Mouse (Mus musculus): ENCODE measurements at regions not wholly inside any gene's neighbourhood (a gene's known extent, or its start where the extent isn't known, plus 50 kb on each side); places are given as distances from the start of the nearest gene placed in this dataset.

GRCm38 (mm10) chr10:121150668-121151067 is 116.9 kb downstream of the Wif1 start:
- no peaks in the 10 kb centered on the region; the same call in 1 of the 2 replicates for H3K4me1 ChIP-seq (replicated peaks; ENCODE audit: low read depth, low read length)
- H3K4me3 ChIP-seq (replicated peaks; ENCODE audit: low read length) = no peak overlapping the region
- TF ChIP-seq POU5F1 (IDR thresholded peaks at IDR 0.05; ENCODE audit: borderline replicate concordance, low read length) (no peak), CTCF (conservative IDR thresholded peaks at IDR 0.05; ENCODE audit: low read length) (no peak), NANOG (IDR thresholded peaks at IDR 0.05; ENCODE audit: borderline replicate concordance, low read length) (no peak)

GRCm38 (mm10) chr10:121153625-121154024 is 119.9 kb downstream of the Wif1 start:
- Histone ChIP-seq H3K4me3 (replicated peaks; ENCODE audit: low read length) (no peak overlapping the region), H3K36me3 (ENCODE audit: insufficient read depth, low read length) (no peaks in the 10 kb centered on the region), H3K4me1 (replicated peaks; ENCODE audit: low read depth, low read length) (no peaks in the 10 kb centered on the region; the same call in 1 of the 2 replicates), H3K27me3 (ENCODE audit: insufficient read depth, low read length) (peaks cover 7% of the 10 kb centered on the region), H3K9me3 (ENCODE audit: low read length) (peaks cover 7% of the 10 kb centered on the region)
- TF ChIP-seq NANOG (IDR thresholded peaks at IDR 0.05; ENCODE audit: borderline replicate concordance, low read length) (no peak), CTCF (conservative IDR thresholded peaks at IDR 0.05; ENCODE audit: low read length) (no peak), POU5F1 (IDR thresholded peaks at IDR 0.05; ENCODE audit: borderline replicate concordance, low read length) (no peak)

More at GRCm38 (mm10) chr10:121150668-121151067, 116.9 kb downstream of the Wif1 start:
- Histone ChIP-seq H3K27me3 (ENCODE audit: insufficient read depth, low read length) (peaks cover 7% of the 10 kb centered on the region), H3K9me3 (ENCODE audit: low read length) (no peaks in the 10 kb centered on the region), H3K36me3 (ENCODE audit: insufficient read depth, low read length) (no peaks in the 10 kb centered on the region)

DNA sequence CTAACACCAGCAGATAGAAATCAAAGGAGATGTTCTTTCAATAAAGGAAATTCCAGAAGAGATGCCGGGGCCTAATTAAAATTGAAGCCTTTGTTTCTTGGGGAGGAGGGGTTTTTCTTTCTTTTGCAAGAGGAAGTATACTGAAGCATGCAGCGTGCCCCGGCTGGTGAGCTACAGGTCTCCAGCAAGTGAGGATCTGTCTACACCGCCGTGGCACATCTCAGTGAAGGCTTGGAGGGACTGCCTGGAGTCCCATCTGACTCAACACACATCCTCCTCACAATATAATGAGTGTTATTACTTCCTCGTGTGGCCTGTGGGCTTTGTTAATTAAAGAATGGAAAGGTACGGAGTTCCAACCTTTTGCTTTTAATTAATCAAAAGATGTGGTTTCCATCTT is 126.7 kb downstream of the Wif1 start:
- Histone ChIP-seq H3K27me3 (ENCODE audit: insufficient read depth, low read length) (no peaks in the 10 kb centered on the region), H3K4me3 (replicated peaks; ENCODE audit: low read length) (no peak overlapping the region), H3K4me1 (replicated peaks; ENCODE audit: low read depth, low read length) (no peaks in the 10 kb centered on the region), H3K36me3 (ENCODE audit: insufficient read depth, low read length) (no peaks in the 10 kb centered on the region), H3K9me3 (ENCODE audit: low read length) (peaks cover 58% of the 10 kb centered on the region)
- TF ChIP-seq POU5F1 (IDR thresholded peaks at IDR 0.05; ENCODE audit: borderline replicate concordance, low read length) (no peak), NANOG (IDR thresholded peaks at IDR 0.05; ENCODE audit: borderline replicate concordance, low read length) (no peak), CTCF (conservative IDR thresholded peaks at IDR 0.05; ENCODE audit: low read length) (no peak)

- no peaks in the 10 kb centered on the region for H3K4me1 ChIP-seq (replicated peaks; ENCODE audit: low read depth, low read length)
- peaks cover 58% of the 10 kb centered on the region for H3K9me3 ChIP-seq (ENCODE audit: low read length)
- H3K4me3 ChIP-seq (replicated peaks; ENCODE audit: low read length) = no peak overlapping the region
- TF ChIP-seq POU5F1 (IDR thresholded peaks at IDR 0.05; ENCODE audit: borderline replicate concordance, low read length) (no peak), CTCF (conservative IDR thresholded peaks at IDR 0.05; ENCODE audit: low read length) (no peak), NANOG (IDR thresholded peaks at IDR 0.05; ENCODE audit: borderline replicate concordance, low read length) (no peak)
- no peaks in the 10 kb centered on the region for H3K27me3 ChIP-seq (ENCODE audit: insufficient read depth, low read length)
- H3K36me3 ChIP-seq (ENCODE audit: insufficient read depth, low read length) = no peaks in the 10 kb centered on the region
Observed at GRCm38 (mm10) chr10:121161201-121161600, 127.4 kb downstream of the Wif1 start.

DNA sequence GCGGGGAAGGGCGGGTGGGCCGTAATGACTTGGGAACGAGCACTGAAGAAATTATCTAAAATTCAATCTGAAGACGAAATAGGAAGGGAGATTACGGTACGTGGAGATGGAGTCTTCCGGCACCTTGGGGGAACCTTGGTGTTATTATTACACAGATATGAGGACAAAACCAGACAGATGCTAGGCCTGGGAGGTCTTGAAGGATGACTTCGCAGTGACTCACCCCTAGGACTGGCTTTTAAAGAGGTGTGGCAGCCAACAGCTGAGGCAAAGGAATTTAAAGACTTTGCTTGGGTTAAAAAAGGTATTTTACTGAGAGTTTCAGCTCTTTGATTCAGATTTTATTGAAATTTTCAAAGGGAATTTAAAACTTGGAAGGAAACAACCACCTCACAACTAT is 140.3 kb downstream of the Wif1 start:
- H3K4me1 ChIP-seq (replicated peaks; ENCODE audit: low read depth, low read length) = no peaks in the 10 kb centered on the region
- no peaks in the 10 kb centered on the region for H3K36me3 ChIP-seq (ENCODE audit: insufficient read depth, low read length)
- H3K4me3 ChIP-seq (replicated peaks; ENCODE audit: low read length) = no peak overlapping the region
- H3K9me3 ChIP-seq (ENCODE audit: low read length) = peaks cover 36% of the 10 kb centered on the region
- no peaks in the 10 kb centered on the region for H3K27me3 ChIP-seq (ENCODE audit: insufficient read depth, low read length)
- TF ChIP-seq CTCF (conservative IDR thresholded peaks at IDR 0.05; ENCODE audit: low read length) = no peak
- TF ChIP-seq NANOG (IDR thresholded peaks at IDR 0.05; ENCODE audit: borderline replicate concordance, low read length) = no peak
- TF ChIP-seq POU5F1 (IDR thresholded peaks at IDR 0.05; ENCODE audit: borderline replicate concordance, low read length) = no peak

GRCm38 (mm10) chr10:121189139-121189538 is 155.4 kb downstream of the Wif1 start:
- Histone ChIP-seq H3K27me3 (ENCODE audit: insufficient read depth, low read length) (no peaks in the 10 kb centered on the region), H3K9me3 (ENCODE audit: low read length) (no peaks in the 10 kb centered on the region), H3K36me3 (ENCODE audit: insufficient read depth, low read length) (no peaks in the 10 kb centered on the region), H3K4me3 (replicated peaks; ENCODE audit: low read length) (no peak overlapping the region), H3K4me1 (replicated peaks; ENCODE audit: low read depth, low read length) (no peaks in the 10 kb centered on the region)
- TF ChIP-seq NANOG (IDR thresholded peaks at IDR 0.05; ENCODE audit: borderline replicate concordance, low read length) = no peak
- no peak for TF ChIP-seq CTCF (conservative IDR thresholded peaks at IDR 0.05; ENCODE audit: low read length)
- TF ChIP-seq POU5F1 (IDR thresholded peaks at IDR 0.05; ENCODE audit: borderline replicate concordance, low read length) = no peak

- Histone ChIP-seq H3K36me3 (ENCODE audit: insufficient read depth, low read length) (no peaks in the 10 kb centered on the region), H3K4me3 (replicated peaks; ENCODE audit: low read length) (no peak overlapping the region)
- TF ChIP-seq POU5F1 (IDR thresholded peaks at IDR 0.05; ENCODE audit: borderline replicate concordance, low read length) (no peak), NANOG (IDR thresholded peaks at IDR 0.05; ENCODE audit: borderline replicate concordance, low read length) (no peak), CTCF (conservative IDR thresholded peaks at IDR 0.05; ENCODE audit: low read length) (no peak)
Observed at GRCm38 (mm10) chr10:121199236-121199635, 151.8 kb downstream of the Tbc1d30 start.

DNA sequence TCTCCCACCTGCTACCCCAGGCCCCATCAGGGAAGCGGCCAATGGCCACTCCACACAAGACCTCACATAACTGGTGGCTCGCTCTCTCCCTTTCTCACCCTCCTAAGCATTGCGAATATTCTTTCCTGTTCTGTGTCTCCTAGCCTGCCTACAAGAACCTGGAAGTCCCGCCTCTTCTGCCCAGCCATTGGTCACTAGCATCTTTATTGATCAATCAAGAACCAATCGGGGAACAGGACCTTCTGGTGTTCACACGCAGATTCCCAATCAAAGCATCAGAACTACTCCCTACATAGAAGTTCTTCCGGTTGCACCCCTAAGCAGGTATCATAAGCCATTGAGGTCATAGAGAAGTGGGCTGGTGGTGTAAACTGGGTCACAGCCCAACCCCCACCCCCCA is 148.5 kb downstream of the Tbc1d30 start:
- Histone ChIP-seq H3K4me1 (replicated peaks; ENCODE audit: low read depth, low read length) (no peaks in the 10 kb centered on the region), H3K4me3 (replicated peaks; ENCODE audit: low read length) (no peak overlapping the region), H3K27me3 (ENCODE audit: insufficient read depth, low read length) (no peaks in the 10 kb centered on the region), H3K36me3 (ENCODE audit: insufficient read depth, low read length) (no peaks in the 10 kb centered on the region), H3K9me3 (ENCODE audit: low read length) (no peaks in the 10 kb centered on the region)
- TF ChIP-seq POU5F1 (IDR thresholded peaks at IDR 0.05; ENCODE audit: borderline replicate concordance, low read length) = no peak
- no peak for TF ChIP-seq CTCF (conservative IDR thresholded peaks at IDR 0.05; ENCODE audit: low read length)
- no peak for TF ChIP-seq NANOG (IDR thresholded peaks at IDR 0.05; ENCODE audit: borderline replicate concordance, low read length)

More at GRCm38 (mm10) chr10:121199236-121199635, 151.8 kb downstream of the Tbc1d30 start:
- 0 out of 2 replicates have a peak, but pooled peaks cover 3% of the 10 kb centered on the region for H3K27me3 ChIP-seq (ENCODE audit: insufficient read depth, low read length)
- H3K4me1 ChIP-seq (replicated peaks; ENCODE audit: low read depth, low read length) = no peaks in the 10 kb centered on the region
- no peaks in the 10 kb centered on the region for H3K9me3 ChIP-seq (ENCODE audit: low read length)

GRCm38 (mm10) chr10:121205551-121205950 is 145.5 kb downstream of the Tbc1d30 start:
- H3K36me3 ChIP-seq (ENCODE audit: insufficient read depth, low read length) = no peaks in the 10 kb centered on the region
- H3K27me3 ChIP-seq (ENCODE audit: insufficient read depth, low read length) = no peaks in the 10 kb centered on the region
- no peak overlapping the region for H3K4me3 ChIP-seq (replicated peaks; ENCODE audit: low read length)
- H3K4me1 ChIP-seq (replicated peaks; ENCODE audit: low read depth, low read length) = no peaks in the 10 kb centered on the region
- no peaks in the 10 kb centered on the region for H3K9me3 ChIP-seq (ENCODE audit: low read length)
- TF ChIP-seq POU5F1 (IDR thresholded peaks at IDR 0.05; ENCODE audit: borderline replicate concordance, low read length) = no peak

Measured in E14TG2a.4 (cell line).